Mouse (Mus musculus) spleen, adult 2 months (tissue): ENCODE results near the gene Myg1.

Source experiments
- CTCF ChIP-seq: fragments of 200-500 bp; IDR thresholded peaks from 2 replicates; pipeline ENCODE4 v1.5.1; 2011; ENCODE audit warnings: mild to moderate bottlenecking, inconsistent platforms; ENCODE audit not compliant: insufficient read depth, insufficient read length, insufficient replicate concordance; ENCODE audit errors: extremely low read depth
- POLR2A ChIP-seq: fragments of 200-500 bp; IDR thresholded peaks from 2 replicates; pipeline ENCODE4 v1.6.1; 2011; ENCODE audit warnings: low read depth, low read length, inconsistent platforms

DNA sequence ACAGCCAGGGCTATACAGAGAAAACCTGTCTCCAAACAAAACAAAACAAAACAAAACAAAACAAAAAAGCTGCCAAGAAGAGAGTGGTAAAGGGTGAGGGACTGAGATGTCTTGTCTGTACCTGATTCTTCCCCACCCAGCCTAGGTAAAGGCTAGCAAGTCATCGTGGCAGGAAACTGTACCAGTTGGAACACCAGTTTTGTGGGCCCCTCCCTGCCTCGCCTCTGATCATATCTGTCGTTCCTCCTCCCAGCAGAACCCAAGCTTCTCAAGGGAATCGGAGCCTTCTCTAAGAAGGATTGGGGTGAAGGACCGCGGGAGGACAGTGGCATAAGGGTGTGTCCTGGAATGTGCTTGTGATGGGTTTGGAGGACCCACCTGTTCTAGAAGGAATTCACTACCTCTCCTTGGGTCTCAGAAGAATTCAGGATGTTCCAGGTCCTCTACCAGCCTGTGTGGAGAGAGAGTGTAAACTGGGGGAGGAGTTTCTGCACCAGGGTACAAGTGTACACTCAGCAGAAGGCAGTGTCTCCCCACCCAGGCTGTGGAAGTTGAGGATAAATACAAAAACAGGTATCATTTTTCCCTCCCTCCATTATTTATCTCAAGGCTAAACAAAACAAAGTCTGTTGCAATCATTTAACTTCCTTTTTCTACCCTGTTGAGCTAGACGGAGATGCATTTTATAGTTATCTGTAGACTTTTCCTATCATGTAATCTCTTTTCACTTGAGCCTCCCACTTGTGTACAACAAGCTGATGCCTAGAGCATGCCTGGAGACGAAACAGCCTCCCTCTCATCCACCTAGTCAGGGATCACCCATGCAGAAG lies 48.8 kb upstream of the Myg1 start:
- TF ChIP-seq CTCF (no peak), POLR2A (no peak)
